Mouse (Mus musculus): ENCODE data around the gene Birc5. TPM values are rescaled to one million over a fixed set of nuclear protein-coding genes. Genes with fewer than 3 reads are reported as not detected.

Birc5 gene
- polyA plus RNA-seq, 1 experiment from 2014 or later: 336 TPM

GRCm38 (mm10) chr11:117882208-117882607, 33.2 kb downstream of the Birc5 start:
- 60% methylated on average over 1 of the region's 1 CpGs for WGBS
- Histone ChIP-seq H3K4me2 (ENCODE audit: low read depth, low read length) (peak overlapping the region; percentile 18; the same call in 1 of the 2 replicates), H3K27ac (ENCODE audit: low read length) (peak overlapping the region; percentile 81), H3K36me3 (ENCODE audit: control insufficient read depth, insufficient read depth, low read length) (no peaks in the 10 kb centered on the region), H3K9ac (ENCODE audit: low read length) (peak overlapping the region; percentile 36), H3K9me3 (ENCODE audit: control insufficient read depth, low read length) (no peaks in the 10 kb centered on the region), H3K27me3 (ENCODE audit: control insufficient read depth, insufficient read depth, low read depth, low read length) (no peaks in the 10 kb centered on the region), H3K4me3 (ENCODE audit: low read length) (no peak overlapping the region), H3K4me1 (replicated peaks; ENCODE audit: control insufficient read depth, insufficient read depth, low read length) (peaks cover 32% of the 10 kb centered on the region)
- ATAC-seq (ENCODE audit: low read depth): peak; percentile 20; the same call in 1 of the 2 replicates

- no peak overlapping the region for H3K4me2 ChIP-seq (ENCODE audit: low read depth, low read length)
- peaks cover 40% of the 10 kb centered on the region for H3K4me1 ChIP-seq (replicated peaks; ENCODE audit: control insufficient read depth, insufficient read depth, low read length)
- H3K27ac ChIP-seq (ENCODE audit: low read length): no peak overlapping the region
- H3K36me3 ChIP-seq (ENCODE audit: control insufficient read depth, insufficient read depth, low read length): no peaks in the 10 kb centered on the region
- 28% methylated on average over 5 of the region's 5 CpGs for WGBS
- peaks cover 5% of the 10 kb centered on the region; the same call in 1 of the 2 replicates for H3K27me3 ChIP-seq (ENCODE audit: control insufficient read depth, insufficient read depth, low read depth, low read length)
- ATAC-seq (ENCODE audit: low read depth): no peak
- H3K9me3 ChIP-seq (ENCODE audit: control insufficient read depth, low read length): no peaks in the 10 kb centered on the region
- no peak overlapping the region for H3K4me3 ChIP-seq (ENCODE audit: low read length)
- H3K9ac ChIP-seq (ENCODE audit: low read length): no peak overlapping the region
Measured at GRCm38 (mm10) chr11:117886000-117886399, 36.9 kb downstream of the Birc5 start.

DNA sequence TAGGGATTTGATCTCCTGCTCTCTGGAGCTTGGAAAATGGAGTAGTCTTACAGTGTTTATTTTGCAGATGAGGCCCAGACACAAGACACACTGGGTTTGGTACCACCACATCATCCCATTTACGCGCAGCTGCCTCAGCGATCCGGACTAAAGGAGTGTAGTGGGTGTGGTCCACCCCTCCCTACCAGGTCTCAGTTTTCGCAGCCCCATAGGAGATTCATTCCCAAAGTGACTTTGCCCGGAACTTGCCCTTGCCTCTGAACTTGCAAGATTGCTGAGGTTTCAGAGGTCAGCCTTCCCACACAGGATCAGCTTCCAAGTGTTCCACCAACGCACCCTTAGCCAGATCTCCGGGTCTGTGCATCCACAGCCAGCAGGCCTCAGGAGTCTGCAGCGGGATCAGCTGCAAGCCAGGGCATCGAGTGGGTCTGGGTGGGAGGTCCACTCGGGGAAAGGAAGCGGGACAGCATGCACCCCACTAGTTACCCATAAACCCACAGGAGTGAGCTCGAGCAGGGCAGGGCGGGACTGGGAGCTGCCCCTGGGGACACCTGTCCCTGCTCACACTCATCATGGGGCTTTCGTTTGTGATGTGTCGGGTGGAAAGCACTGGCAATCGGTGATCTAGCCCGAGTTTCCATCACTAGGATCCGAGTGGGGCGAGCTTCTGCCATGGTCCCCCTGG, 39.3 kb downstream of the Birc5 start:
- H3K9me3 ChIP-seq (ENCODE audit: control insufficient read depth, low read length): no peaks in the 10 kb centered on the region
- peaks cover 5% of the 10 kb centered on the region; the same call in 1 of the 2 replicates for H3K27me3 ChIP-seq (ENCODE audit: control insufficient read depth, insufficient read depth, low read depth, low read length)
- H3K4me1 ChIP-seq (replicated peaks; ENCODE audit: control insufficient read depth, insufficient read depth, low read length): peaks cover 31% of the 10 kb centered on the region
- H3K9ac ChIP-seq (ENCODE audit: low read length): peak overlapping the region; percentile 51
- H3K4me3 ChIP-seq (ENCODE audit: low read length): no peak overlapping the region
- H3K36me3 ChIP-seq (ENCODE audit: control insufficient read depth, insufficient read depth, low read length): no peaks in the 10 kb centered on the region
- H3K4me2 ChIP-seq (ENCODE audit: low read depth, low read length): peak overlapping the region; percentile 44; the same call in 1 of the 2 replicates
- H3K27ac ChIP-seq (ENCODE audit: low read length): no peak overlapping the region
- WGBS: 37% methylated on average over 20 of the region's 20 CpGs
- no peak for ATAC-seq (ENCODE audit: low read depth)

DNA sequence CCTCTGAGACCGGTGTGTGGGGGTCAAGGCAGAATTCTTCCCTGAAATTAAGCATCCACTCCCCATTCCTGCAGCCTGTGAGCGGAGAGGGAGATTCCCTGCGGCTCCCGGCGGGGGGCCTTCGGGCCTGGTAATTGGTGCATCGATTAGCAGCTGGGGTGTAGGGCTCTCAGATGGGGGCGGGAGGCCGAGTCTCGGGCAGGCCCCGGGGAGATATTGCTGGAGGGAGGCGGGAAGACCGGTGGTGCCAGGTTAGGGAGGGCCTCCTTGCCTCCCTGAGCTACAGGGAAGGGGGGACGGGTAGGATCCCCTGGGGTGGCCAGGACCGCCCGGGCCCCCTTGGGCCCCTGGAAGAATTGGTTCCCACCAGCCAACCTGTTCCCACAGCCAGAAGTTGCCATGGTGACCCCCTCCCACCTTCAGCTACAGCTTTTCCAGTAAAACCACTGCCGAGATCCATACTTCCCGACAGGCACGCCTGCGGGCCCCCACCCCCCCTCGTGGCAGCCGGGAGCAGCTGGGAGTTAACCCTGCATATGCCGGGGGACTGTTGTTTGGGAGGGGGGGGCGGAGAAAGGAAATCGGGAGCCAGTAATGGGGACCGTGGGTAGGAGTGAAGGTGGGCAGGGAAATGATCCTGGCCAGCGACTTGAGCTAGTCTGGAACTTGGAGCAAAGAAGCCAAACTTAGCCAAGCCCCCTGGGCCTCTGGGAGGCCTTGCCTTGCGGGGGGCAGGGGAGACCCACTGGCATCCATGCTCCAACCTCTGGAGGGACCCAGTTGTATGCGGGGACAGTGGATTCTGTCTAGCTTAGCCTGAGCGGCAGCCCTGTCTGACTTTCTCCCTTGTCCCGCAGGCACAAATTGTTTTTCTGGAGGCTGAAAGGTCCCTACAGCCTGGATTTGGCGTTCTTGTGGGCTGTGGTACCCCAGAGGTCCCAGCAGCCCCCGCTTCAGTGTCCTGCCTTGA, 40.1 kb downstream of the Birc5 start:
- ATAC-seq (ENCODE audit: low read depth): peak; percentile 48; the same call in 1 of the 2 replicates
- peak overlapping the region; percentile 44 for H3K4me2 ChIP-seq (ENCODE audit: low read depth, low read length)
- no peaks in the 10 kb centered on the region for H3K36me3 ChIP-seq (ENCODE audit: control insufficient read depth, insufficient read depth, low read length)
- H3K4me3 ChIP-seq (ENCODE audit: low read length): peak overlapping the region; percentile 14
- H3K9ac ChIP-seq (ENCODE audit: low read length): peak overlapping the region; percentile 51
- no peak overlapping the region for H3K27ac ChIP-seq (ENCODE audit: low read length)
- no peaks in the 10 kb centered on the region for H3K9me3 ChIP-seq (ENCODE audit: control insufficient read depth, low read length)
- peaks cover 31% of the 10 kb centered on the region for H3K4me1 ChIP-seq (replicated peaks; ENCODE audit: control insufficient read depth, insufficient read depth, low read length)
- H3K27me3 ChIP-seq (ENCODE audit: control insufficient read depth, insufficient read depth, low read depth, low read length): peaks cover 5% of the 10 kb centered on the region; the same call in 1 of the 2 replicates
- 13% methylated on average over 33 of the region's 33 CpGs for WGBS

GRCm38 (mm10) chr11:117889887-117890340, 40.9 kb downstream of the Birc5 start:
- peak; percentile 18; the same call in 1 of the 2 replicates for ATAC-seq (ENCODE audit: low read depth)
- Histone ChIP-seq H3K4me1 (replicated peaks; ENCODE audit: control insufficient read depth, insufficient read depth, low read length) (peaks cover 31% of the 10 kb centered on the region), H3K9me3 (ENCODE audit: control insufficient read depth, low read length) (no peaks in the 10 kb centered on the region), H3K27ac (ENCODE audit: low read length) (no peak overlapping the region), H3K36me3 (ENCODE audit: control insufficient read depth, insufficient read depth, low read length) (no peaks in the 10 kb centered on the region), H3K9ac (ENCODE audit: low read length) (peak overlapping the region; percentile 51), H3K4me2 (ENCODE audit: low read depth, low read length) (peak overlapping the region; percentile 44), H3K27me3 (ENCODE audit: control insufficient read depth, insufficient read depth, low read depth, low read length) (peaks cover 5% of the 10 kb centered on the region; the same call in 1 of the 2 replicates), H3K4me3 (ENCODE audit: low read length) (no peak overlapping the region)
- WGBS: 19% methylated on average over 11 of the region's 11 CpGs

DNA sequence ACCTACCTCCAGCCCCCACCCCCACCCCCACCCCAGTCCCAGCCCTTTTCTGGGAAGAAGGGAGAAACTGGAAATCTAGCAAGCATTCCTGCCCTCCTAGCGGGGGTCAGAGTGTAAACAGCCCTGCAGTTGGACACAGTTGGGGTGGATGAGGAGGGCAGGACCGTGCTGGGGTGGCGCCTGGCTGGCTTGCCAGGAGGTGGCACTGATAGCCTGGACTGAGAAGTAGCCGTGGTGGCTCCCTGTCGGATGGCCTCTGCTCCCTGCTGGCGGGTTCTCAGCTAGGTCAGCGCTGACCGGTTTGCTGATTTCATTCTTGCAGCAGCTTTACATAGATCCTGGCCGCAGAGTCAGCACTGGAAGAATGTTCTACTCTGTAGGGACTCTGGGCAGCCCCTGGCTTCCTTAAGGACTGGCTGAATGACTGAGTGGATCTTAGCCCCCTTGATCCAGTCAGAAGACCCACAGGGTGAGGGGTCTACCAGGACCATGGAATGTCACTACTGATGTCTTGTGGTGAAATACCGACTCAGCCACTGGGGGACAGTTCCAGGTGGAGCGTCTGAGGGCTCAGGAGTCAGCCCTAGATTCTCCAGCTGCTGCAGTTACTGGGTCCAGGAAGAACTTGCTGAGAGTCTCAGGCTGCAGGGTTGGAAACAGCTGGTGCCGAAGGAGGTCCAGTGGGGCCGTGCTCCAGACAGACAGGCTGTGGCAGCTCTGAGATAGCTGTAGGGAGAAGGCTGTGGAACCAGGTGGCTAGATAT, 41.6 kb downstream of the Birc5 start:
- Histone ChIP-seq H3K4me3 (ENCODE audit: low read length) (no peak overlapping the region), H3K27me3 (ENCODE audit: control insufficient read depth, insufficient read depth, low read depth, low read length) (peaks cover 5% of the 10 kb centered on the region; the same call in 1 of the 2 replicates), H3K9ac (ENCODE audit: low read length) (peak overlapping the region; percentile 48), H3K4me2 (ENCODE audit: low read depth, low read length) (peak overlapping the region; percentile 16; the same call in 1 of the 2 replicates), H3K9me3 (ENCODE audit: control insufficient read depth, low read length) (no peaks in the 10 kb centered on the region), H3K27ac (ENCODE audit: low read length) (no peak overlapping the region), H3K4me1 (replicated peaks; ENCODE audit: control insufficient read depth, insufficient read depth, low read length) (peaks cover 31% of the 10 kb centered on the region), H3K36me3 (ENCODE audit: control insufficient read depth, insufficient read depth, low read length) (no peaks in the 10 kb centered on the region)
- ATAC-seq (ENCODE audit: low read depth): peak; percentile 41
- 27% methylated on average over 13 of the region's 13 CpGs for WGBS

- ATAC-seq (ENCODE audit: low read depth): no peak
- Histone ChIP-seq H3K36me3 (ENCODE audit: control insufficient read depth, insufficient read depth, low read length) (no peaks in the 10 kb centered on the region), H3K4me1 (replicated peaks; ENCODE audit: control insufficient read depth, insufficient read depth, low read length) (peaks cover 31% of the 10 kb centered on the region), H3K4me2 (ENCODE audit: low read depth, low read length) (no peak overlapping the region), H3K27me3 (ENCODE audit: control insufficient read depth, insufficient read depth, low read depth, low read length) (peaks cover 5% of the 10 kb centered on the region; the same call in 1 of the 2 replicates), H3K4me3 (ENCODE audit: low read length) (no peak overlapping the region), H3K9ac (ENCODE audit: low read length) (no peak overlapping the region; the same call in 1 of the 2 replicates), H3K27ac (ENCODE audit: low read length) (no peak overlapping the region), H3K9me3 (ENCODE audit: control insufficient read depth, low read length) (no peaks in the 10 kb centered on the region)
- WGBS: 82% methylated on average over 19 of the region's 19 CpGs
Measured at GRCm38 (mm10) chr11:117891581-117892175, 42.6 kb downstream of the Birc5 start.

- no peak overlapping the region for H3K4me2 ChIP-seq (ENCODE audit: low read depth, low read length)
- peaks cover 31% of the 10 kb centered on the region for H3K4me1 ChIP-seq (replicated peaks; ENCODE audit: control insufficient read depth, insufficient read depth, low read length)
- peaks cover 5% of the 10 kb centered on the region; the same call in 1 of the 2 replicates for H3K27me3 ChIP-seq (ENCODE audit: control insufficient read depth, insufficient read depth, low read depth, low read length)
- no peak overlapping the region for H3K4me3 ChIP-seq (ENCODE audit: low read length)
- no peak for ATAC-seq (ENCODE audit: low read depth)
- H3K9ac ChIP-seq (ENCODE audit: low read length): no peak overlapping the region
- no peaks in the 10 kb centered on the region for H3K9me3 ChIP-seq (ENCODE audit: control insufficient read depth, low read length)
- no peaks in the 10 kb centered on the region for H3K36me3 ChIP-seq (ENCODE audit: control insufficient read depth, insufficient read depth, low read length)
- no peak overlapping the region for H3K27ac ChIP-seq (ENCODE audit: low read length)
- WGBS: 49% methylated on average over 6 of the region's 6 CpGs
Measured at GRCm38 (mm10) chr11:117892199-117892598, 43.1 kb downstream of the Birc5 start.

Measured in lung, embryonic 16.5 days (tissue).